Mouse (Mus musculus) left cerebral cortex, adult 9 months (tissue): ENCODE measurements around the gene Tmem131l.

Experiments used
- DNase-seq, 2 experiments: peaks; one replicate each; pipeline ENCODE4 v3.0.0; 2022; ENCODE audit warnings: low spot score in 2 of 2

Gene Tmem131l

DNA sequence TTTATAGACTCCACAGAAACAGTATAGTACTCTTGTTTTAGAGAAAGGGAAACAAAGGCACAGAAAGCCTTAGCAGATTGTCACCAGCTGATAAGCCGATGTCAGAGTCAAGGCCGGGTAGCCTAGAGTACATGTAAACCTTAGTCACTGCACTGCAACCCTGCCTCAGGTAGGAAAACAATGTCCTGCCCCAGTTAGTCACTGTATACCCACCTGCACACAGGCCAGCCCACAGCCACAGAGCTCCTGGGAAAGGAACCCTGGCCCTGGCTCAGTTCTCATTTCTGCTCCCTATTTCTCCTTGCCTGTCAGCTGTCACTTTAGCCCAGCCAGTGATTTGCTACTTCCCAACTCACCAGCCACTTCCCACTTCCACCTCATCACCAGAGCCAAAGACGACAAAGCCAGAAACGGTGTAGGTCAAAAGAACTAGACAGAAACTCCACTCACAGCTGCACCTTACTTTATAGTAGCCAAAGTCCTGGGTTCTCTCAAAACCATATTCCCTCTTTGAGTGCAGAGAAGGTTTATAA is 24.4 kb downstream of the Tmem131l start:
- DNase-seq, result no peak

DNA sequence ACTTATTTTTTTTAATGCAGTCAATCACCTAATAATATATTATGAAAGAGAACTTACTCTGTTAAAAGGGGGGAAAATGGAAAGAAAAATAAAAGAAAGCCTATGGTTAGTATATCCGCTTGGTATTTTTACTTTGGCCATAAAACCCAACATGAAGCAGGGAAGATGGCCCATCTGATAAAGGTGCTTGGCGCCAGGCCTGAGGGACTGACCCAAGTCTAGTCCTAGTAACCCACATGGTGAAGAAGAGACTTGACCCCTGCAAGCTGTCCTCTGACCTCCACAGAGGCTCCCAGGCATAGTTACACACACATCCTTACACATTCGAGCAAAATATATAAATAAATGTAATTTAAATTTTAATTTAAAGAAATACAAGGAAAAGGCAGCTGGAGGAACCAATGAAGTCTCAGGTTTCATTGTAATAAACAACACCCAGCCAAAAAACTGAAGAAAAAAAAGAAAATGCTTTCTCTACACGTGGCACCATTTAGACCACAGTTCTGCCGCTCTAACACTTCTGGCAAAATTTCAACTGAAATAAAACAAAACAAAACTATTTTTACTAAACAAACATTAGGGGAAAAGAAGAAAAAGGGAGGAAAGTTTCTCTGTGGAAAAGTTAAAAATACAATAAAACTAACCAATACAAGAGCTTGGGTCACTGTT is 28.8 kb downstream of the Tmem131l start:
- no peak for DNase-seq

DNA sequence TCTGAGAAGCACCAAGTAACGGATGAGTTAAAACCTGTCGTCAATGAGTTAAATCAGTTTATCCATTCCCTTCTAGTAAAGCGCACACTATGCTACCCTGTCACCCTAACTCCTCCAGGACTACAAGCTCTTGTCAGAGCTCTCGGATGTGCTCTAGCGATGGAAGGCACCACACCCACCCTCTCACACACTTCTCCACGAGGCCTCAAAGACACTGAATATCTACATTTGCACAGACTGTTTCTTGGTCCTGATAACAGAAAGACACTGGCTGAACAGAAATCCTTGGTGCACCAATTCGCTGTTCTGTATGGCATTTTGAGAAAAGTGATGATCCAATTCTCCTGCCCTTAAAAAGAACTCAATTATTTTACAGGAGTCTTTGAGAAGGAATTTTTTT is 34.0 kb downstream of the Tmem131l start:
- no peak for DNase-seq

DNA sequence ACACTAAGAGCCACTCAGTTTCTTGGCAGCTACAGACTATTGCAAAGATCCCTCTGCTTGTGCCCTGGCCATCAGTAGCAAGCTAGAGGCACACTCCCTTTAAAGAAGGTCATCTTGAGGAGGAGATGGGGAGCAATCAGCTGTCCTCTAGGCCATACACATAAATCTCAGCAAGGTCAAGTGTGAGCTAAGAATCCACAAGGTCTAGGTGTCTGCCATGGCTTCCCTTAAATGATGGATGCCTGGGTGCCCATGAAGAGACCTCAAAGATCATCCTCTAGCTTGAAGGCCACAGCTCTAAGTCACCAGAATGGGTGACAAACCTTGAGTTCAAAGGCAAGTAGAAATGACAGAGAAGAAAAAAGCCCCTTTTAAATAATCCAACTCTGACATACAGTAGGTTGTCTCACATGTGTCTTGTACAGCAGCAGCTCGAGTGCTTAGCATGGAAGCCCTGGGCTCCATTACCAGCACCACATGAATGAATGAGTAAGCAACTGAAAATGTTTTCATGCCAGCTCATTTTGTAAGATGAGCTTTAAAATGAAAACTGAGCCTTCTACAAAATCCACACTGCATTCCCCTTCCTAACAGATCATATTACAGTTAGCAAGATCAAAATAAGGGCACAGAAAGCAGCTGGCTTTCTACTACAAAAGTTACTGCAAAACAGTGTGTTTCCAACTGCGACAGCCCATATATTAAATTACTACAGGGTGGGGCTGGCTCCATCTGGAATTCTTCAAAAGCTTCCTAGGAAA is 35.5 kb downstream of the Tmem131l start:
- DNase-seq, result no peak

DNA sequence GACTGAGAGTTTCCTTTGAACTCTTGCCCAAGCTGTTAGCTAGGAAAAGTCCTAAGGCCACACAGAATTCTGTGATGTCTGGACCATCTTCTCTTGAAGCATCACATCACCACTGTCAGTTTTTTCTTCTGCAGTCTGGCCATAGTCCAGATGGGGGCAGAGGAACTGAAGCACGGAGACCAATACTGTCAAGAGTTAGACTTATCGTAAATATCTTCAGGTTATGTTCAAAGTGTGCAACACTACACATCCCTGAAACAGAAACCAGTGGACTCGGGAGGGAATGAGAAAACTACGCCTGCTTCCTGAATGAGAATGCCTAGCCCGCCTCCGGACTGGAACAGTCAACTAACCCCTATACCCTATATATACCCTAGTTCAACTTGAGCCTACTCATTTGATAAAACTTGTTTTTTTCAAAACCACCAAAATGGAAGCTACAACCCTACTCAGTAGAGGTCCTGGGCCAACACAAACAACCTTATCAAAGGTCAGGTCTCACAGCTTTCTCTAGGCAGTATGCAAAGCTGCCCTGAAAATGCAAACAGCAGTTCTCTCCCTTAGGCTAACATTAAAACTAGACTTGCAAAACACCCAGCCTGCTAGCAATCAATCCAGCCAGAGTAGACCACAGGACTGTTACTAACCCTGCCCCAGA is 37.4 kb downstream of the Tmem131l start:
- DNase-seq, result no peak

DNA sequence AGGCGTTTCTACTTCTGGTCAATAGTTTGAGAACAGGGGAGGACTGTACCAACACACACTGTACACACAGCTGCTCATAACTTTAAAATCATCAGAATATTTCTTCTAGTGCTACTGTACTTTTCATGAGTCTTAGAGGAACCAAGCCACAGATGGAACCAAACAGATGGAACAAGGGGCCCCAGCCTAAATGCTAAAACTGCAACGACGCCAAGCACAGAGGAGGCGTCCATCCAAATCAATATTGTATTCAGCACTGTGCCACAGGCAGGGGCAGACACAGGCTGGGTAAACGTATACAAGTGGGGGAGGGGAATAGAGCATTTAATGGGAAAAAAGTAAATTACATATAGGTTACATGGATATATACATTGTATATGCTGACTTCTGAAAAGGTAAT is 42.4 kb downstream of the Tmem131l start:
- DNase-seq, result no peak

DNA sequence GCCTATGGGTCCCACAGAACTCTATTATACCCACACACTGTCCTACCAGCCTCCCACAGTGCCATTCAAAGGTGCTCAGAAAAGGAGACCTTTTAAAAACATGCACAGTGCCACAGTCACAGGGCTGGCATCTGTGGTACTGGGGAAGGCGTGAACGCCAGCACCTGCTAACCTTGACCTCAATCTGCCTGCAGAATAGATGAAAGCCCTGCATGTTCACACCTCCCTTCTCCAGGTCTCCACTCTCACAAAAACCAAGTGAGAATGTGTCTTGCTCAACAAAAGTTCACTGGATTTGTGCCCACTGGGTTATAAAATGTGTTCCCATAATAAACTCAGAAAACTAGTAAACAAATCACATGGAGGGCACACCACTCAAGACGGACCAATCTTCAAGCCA is 42.9 kb downstream of the Tmem131l start:
- no peak for DNase-seq

DNA sequence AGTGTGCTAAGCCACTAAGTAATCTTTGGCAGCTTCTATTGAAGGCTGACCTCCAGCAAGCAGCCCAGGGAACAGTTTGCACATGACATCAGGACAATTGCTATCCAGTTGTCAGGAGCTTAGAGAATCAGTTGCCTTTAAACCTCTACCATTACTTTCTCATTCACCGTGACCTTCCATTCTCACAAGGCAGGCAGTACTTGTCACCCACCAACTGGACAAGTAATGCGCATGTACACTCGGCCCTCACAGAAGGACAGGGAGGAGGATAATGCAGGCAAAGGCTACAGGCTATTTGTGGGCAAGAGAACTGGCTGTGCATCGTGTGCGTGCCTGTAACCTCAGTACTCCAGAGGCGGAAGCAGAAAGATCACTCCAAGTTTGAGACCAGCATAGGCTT is 43.9 kb downstream of the Tmem131l start:
- DNase-seq, result no peak

DNA sequence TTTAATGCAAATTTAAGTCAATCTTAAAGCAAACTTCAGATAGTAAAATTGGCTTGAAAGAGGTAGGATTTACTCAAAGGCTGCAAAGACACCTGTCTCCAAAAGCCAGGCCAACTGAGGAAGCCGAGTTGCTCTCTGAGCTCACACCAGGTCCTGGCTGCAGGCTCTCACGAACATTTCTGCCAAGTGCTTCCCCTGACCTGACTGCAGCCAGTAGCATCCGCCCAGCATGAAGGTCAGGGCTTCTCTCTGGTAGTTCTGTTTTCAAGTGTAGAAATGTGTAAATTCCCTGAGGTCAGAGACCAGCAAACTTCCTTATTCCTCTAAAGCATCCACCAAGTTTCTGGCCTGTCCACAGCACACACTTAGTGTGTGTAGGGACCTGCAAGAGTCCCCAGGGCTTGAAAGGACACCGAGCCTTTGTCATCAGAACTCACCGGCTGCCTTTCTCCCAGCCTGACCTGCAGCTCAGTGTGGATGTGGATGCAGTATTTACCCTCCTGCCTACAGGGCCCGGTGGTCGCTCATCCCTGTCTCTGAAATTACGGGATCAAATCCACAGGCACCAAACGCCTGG is 44.6 kb downstream of the Tmem131l start:
- DNase-seq, result no peak

DNA sequence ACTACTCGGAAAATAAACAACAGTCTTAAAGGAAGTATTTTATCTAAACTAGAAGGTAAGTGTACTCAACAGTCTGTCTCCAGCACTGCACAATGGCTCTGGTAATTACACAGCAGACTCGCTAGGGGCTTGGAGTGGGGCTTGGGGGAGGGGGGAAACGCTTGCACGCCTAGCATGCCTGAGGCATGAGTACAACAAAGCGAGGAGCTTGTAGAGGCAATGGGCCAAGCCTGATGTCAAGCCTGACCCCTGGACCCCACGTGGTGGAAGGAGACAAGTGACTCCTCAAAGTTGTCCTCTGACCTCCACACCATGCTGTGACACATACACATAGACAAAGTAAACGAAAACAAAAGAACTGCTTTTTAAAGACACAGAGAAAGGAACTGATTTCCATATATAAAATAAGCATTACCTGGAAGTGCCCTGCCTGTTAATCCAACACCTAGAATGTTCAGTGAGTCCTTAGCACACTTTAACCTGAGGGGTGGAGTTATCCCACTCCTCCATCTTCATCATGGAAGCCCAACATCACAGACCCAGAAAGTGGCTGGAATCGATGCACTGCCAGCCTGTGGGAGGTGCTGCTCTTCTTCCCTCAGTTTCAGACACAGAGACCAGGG is 45.6 kb downstream of the Tmem131l start:
- DNase-seq, result no peak

DNA sequence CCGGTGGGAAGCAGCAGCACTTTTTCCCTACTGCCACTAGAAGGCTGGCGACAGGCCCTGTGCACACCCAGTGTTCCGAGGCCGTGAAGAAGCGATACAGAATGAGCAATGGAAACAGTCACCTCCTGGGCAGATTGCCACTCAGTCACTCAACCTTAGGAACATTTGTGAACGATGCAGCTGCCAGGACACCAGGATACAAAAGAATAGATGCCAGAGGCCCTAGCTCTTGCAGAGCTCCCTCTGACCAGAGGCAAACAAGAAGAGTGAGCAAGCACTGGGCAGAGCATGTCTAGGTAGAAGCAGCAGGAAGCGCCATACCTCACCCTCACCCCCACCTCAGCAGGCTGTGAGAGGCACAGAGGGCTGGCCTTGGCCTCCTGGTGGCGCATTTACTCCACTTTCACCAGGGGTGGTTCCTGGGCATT is 46.9 kb downstream of the Tmem131l start:
- no peak for DNase-seq

DNA sequence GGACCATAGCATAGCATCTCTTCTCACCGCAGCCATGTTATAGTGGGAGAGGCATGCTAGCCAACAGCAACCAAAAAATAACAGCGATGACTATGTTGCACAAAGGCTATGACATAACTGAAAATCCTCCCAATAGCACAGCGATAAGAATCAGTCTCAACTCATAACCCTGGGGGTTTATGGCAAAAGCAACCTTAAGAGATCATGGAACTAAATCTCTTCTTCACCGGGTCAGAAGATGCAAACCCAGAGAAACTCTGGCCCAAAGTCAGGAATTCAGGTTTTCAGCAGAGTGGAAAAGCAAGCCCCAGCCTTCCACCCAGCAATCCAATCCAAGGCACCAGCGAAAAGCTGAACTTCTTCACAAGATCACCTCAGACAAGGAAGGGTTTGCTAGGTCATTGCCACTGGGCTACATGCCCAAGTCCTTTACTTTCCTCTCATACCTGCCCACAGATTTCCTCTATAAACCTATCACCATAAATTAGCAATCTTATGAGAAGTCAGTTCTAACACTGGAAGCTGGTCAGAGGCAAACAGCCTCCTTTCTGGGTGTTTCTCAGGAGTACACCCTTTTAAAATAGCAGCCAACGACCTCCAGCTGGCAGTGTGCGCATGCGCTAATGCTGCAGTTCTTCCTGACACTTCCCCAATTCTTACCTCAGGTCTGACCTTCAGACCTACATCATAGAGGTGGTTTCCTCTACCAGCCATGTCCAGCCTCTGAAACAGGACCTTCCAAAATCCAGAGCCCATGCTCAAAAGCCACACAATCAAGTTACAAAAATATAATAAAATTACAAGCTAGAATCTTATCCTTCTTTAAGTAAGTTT is 48.1 kb downstream of the Tmem131l start:
- DNase-seq, result no peak

DNA sequence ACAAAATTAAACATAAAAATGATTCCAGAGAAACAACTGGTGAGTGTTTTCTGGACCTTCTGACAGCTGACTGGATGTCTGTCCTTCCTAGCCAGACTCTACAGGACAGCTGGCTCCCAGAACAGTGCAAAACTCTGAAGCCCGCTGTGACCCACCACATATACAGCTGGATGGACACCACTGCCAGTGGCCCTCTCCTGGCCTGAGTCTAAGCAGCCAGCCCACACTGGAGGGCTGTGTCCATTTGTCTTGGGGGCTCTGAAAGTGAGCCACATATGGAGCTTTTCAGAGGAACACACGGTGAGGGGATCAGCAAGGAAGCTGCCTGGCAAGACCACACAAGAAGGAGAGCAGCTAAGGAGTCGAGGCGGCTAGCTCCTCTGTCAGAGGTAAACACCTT is 51.8 kb downstream of the Tmem131l start:
- no peak for DNase-seq

DNA sequence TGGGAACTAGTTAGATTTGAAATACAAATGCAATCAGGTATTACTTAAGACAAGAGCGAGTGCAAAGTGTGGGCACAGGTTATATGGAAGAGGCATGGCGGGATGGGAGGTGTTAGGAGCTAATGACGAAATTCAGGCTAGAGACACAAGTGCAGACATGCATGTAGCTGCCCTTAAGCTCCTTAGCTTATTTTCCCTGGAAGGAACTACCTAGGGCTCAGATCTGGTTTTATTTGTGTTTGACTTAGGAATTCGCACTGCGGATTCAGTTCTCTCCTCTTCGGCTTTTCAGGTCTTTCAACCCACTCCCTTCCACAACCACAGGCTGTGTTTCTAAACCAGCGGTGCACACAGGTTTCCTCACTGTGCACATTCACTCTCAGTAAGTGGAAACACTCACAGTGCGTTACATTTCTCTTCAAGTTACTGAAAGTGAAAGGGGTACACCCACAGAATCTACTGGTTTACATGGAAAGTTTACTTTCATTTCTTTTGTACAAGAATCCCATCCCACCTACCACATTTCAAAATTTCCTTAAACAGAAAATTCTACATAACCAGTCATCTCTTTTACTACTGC is 52.4 kb downstream of the Tmem131l start:
- no peak for DNase-seq

DNA sequence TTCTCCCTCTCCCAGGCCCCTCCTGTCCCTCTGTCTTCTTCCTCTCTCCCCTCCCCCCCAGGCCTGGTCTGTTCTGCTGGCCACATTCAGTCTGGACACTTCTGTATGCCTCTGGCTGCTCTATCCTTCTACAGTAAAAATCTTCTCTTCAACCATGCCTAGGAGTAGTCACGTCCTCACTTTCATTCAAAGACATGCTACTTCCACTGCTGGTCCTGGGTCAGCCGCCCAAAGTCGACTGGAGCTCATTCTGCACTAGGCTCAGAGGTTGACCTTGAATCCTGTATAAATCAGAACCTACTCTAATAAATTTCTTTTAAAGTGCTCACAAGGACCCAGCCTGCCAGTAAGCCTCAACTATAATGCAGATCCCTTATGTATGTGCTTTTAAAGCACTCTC is 53.2 kb downstream of the Tmem131l start:
- DNase-seq, result no peak

DNA sequence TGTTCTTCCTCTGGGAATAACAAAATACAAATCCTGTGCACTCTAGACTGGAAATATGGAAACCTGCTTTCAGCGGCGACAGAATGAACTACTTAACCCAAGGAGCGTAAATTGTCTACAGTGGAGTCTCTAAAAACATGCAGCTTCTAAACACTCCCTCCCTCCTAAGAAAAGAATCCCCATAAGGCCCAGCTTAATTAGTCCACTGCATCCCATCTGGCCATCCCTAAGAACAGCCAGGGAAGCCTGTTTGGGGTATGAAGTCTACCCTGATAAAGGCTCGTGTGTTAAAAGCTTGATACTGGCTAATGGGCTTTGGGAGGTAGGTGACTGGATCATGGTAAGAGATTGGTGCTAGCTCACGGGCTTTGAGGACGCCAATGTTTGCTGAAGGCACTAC is 54.5 kb downstream of the Tmem131l start:
- DNase-seq, result no peak

DNA sequence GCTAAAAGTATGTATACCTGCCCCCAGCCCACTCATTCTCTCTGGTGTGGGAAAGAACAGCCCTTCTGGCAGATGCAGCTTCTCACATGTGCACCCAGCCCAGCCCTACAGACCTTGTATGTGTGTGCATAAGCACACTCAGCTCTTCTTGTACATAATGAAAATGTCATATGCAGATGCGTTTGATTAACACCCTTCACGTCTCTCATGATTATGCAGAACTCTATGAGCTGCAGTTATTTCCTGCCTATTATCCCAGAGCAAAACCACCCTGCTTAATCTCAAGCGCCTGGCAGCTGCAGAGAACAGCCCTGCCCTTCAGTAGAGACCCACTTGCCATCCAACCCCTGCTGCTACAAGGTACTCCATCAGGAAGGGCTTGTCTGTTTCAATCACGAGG is 55.6 kb downstream of the Tmem131l start:
- no peak for DNase-seq

DNA sequence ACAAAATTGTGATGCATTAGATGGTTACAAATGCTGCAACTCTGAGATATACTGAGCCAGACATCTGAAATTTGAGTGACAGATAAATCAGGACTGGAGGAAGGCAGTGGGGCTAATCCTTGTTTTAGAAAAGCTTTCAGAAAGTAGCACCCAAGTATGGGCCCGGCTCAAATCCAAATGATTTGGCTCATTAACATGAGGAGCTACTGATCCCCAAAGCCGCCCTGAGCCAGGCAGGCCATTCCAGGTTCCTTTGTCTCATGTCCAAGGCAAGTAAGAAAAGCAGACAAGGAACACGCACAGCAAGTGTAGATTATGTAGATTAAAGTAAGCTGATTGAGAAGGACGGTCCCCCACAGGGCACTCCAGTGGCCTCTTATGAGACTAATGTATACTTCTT is 57.2 kb downstream of the Tmem131l start:
- no peak for DNase-seq

DNA sequence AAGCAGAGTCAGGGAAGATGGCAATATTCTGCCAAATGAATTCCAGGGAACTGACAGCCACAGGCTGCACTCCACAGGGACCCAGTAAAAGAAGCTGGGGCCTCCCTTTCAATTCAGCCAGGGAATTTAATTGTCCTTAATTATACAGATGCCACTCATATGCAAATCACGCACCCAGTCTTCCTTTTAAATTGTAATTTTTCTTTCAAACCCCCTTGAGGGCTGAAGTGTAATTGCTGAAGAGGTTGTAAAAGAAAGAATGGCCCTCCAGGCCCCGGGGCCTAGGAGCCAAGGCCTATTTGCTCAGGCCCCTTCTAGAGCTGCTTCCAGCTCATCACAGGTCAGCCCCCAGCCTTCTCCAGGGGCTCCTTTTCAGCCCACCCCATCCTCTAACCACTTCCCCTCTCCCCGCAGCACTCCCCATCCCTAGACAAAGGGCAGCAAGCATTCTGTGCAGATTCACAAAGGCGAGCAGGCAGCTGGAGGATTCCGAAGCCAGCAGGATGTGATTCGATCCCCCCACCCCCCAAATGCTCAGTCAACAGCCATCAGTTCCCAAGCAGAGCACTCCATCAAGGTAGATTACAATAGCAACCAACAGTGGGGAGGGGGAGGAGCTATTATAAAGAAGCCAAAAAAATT is 59.6 kb downstream of the Tmem131l start:
- peak in 1 of 2 experiments; percentile 30 for DNase-seq
